Mouse (Mus musculus) spleen, adult 2 months (tissue): Measurements from ENCODE around the gene Cysrt1.
"Not testable (repeated sequence)": the region's sequence is repeated elsewhere in the genome, so short reads cannot be mapped to it uniquely, and the experiment has no call there.

Experiments
- CTCF ChIP-seq: fragments of 200-500 bp; IDR thresholded peaks from 2 replicates; pipeline ENCODE4 v1.5.1; 2011; ENCODE audit warnings: mild to moderate bottlenecking, inconsistent platforms; ENCODE audit not compliant: insufficient read depth, insufficient read length, insufficient replicate concordance; ENCODE audit errors: extremely low read depth
- POLR2A ChIP-seq: fragments of 200-500 bp; IDR thresholded peaks from 2 replicates; pipeline ENCODE4 v1.6.1; 2011; ENCODE audit warnings: low read depth, low read length, inconsistent platforms

DNA sequence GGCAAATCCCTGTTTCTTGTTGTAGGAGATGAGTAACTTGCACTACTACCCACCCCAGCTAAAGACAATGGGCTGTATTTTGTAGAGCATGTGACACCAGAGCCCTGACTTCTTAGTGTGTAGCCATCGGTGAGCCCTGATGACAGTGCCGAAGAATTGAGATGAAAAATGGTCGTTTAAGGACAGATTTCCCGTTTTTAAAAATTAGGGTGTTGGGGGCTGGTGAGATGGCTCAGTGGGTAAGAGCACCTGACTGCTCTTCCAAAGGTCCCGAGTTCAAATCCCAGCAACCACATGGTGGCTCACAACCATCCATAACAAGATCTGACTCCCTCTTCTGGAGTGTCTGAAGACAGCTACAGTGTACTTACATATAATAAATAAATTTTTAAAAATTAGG lies 15.0 kb upstream of the Cysrt1 start:
- not testable (repeated sequence) for TF ChIP-seq CTCF, POLR2A
